Mouse (Mus musculus) C2C12 (cell line): ENCODE results near the gene Ptpn5.

Source experiments
- CTCF ChIP-seq: IDR thresholded peaks from one replicate; pipeline ENCODE4 v1.5.1; 2011; ENCODE audit not compliant: control insufficient read depth, insufficient read depth, insufficient read length
- USF1 ChIP-seq: IDR thresholded peaks from one replicate; pipeline ENCODE4 v1.6.1; 2011; ENCODE audit warnings: low read depth, mild to moderate bottlenecking, control low read depth, moderate library complexity

GRCm38 (mm10) chr7:47077451-47077850 is 56.0 kb downstream of the Ptpn5 start:
- TF ChIP-seq CTCF (no peak), USF1 (no peak)
